Mouse (Mus musculus): Measurements from ENCODE around the gene Homer2.

The Homer2 gene

GRCm38 (mm10) chr7:81653988-81654387 is 53.3 kb downstream of the Homer2 start:
- in situ Hi-C loops (cut with MboI, MseI) = no loop called here

- in situ Hi-C loops (cut with MboI, MseI) = no loop called here
Observed at GRCm38 (mm10) chr7:81652296-81652695, 55.0 kb downstream of the Homer2 start.

GRCm38 (mm10) chr7:81651284-81651683 is 56.0 kb downstream of the Homer2 start:
- in situ Hi-C loops (cut with MboI, MseI) = no loop called here

- in situ Hi-C loops (cut with MboI, MseI) = no loop called here
Observed at GRCm38 (mm10) chr7:81649270-81649669, 58.1 kb downstream of the Homer2 start.

- in situ Hi-C loops (cut with MboI, MseI) = no loop called here
Observed at GRCm38 (mm10) chr7:81647959-81648358, 59.4 kb downstream of the Homer2 start.

GRCm38 (mm10) chr7:81644551-81645235 is 62.6 kb downstream of the Homer2 start:
- in situ Hi-C loops (cut with MboI, MseI) = loop anchor here (5.0 kb wide), 1 partner anchor 73 kb away; no protein-coding TSS in a partner anchor

GRCm38 (mm10) chr7:81641101-81641500 is 66.2 kb downstream of the Homer2 start:
- in situ Hi-C loops (cut with MboI, MseI) = loop anchor here (5.0 kb wide), 1 partner anchor 76 kb away; no protein-coding TSS in a partner anchor

GRCm38 (mm10) chr7:81632586-81632985 is 74.7 kb downstream of the Homer2 start:
- in situ Hi-C loops (cut with MboI, MseI) = loop anchor here (5.0 kb wide), 1 partner anchor 80 kb away; no protein-coding TSS in a partner anchor

GRCm38 (mm10) chr7:81631261-81631660 is 76.1 kb downstream of the Homer2 start:
- in situ Hi-C loops (cut with MboI, MseI) = loop anchor here (5.0 kb wide), 1 partner anchor 79 kb away; no protein-coding TSS in a partner anchor

GRCm38 (mm10) chr7:81626460-81626859 is 80.9 kb downstream of the Homer2 start:
- in situ Hi-C loops (cut with MboI, MseI) = no loop called here

- in situ Hi-C loops (cut with MboI, MseI) = no loop called here
Observed at GRCm38 (mm10) chr7:81623767-81624166, 83.6 kb downstream of the Homer2 start.

- in situ Hi-C loops (cut with MboI, MseI) = no loop called here
Observed at GRCm38 (mm10) chr7:81622793-81623192, 84.5 kb downstream of the Homer2 start.

GRCm38 (mm10) chr7:81615031-81615430 is 92.3 kb downstream of the Homer2 start:
- in situ Hi-C loops (cut with MboI, MseI) = no loop called here

GRCm38 (mm10) chr7:81612856-81613635 is 94.3 kb downstream of the Homer2 start:
- in situ Hi-C loops (cut with MboI, MseI) = no loop called here

- in situ Hi-C loops (cut with MboI, MseI) = no loop called here
Observed at GRCm38 (mm10) chr7:81610125-81610524, 97.2 kb downstream of the Homer2 start.

- in situ Hi-C loops (cut with MboI, MseI) = no loop called here
Observed at GRCm38 (mm10) chr7:81606452-81606851, 100.9 kb downstream of the Homer2 start.

GRCm38 (mm10) chr7:81605489-81605888 is 101.8 kb downstream of the Homer2 start:
- in situ Hi-C loops (cut with MboI, MseI) = no loop called here

- in situ Hi-C loops (cut with MboI, MseI) = no loop called here
Observed at GRCm38 (mm10) chr7:81604991-81605390, 102.3 kb downstream of the Homer2 start.

- in situ Hi-C loops (cut with MboI, MseI) = no loop called here
Observed at GRCm38 (mm10) chr7:81599379-81600280, 107.7 kb downstream of the Homer2 start.

GRCm38 (mm10) chr7:81597660-81598059 is 109.7 kb downstream of the Homer2 start:
- in situ Hi-C loops (cut with MboI, MseI) = no loop called here

GRCm38 (mm10) chr7:81596086-81596485 is 111.2 kb downstream of the Homer2 start:
- in situ Hi-C loops (cut with MboI, MseI) = no loop called here

- in situ Hi-C loops (cut with MboI, MseI) = no loop called here
Observed at GRCm38 (mm10) chr7:81595056-81595455, 112.3 kb downstream of the Homer2 start.

All from T-helper 1 cell (primary cell).